Mouse (Mus musculus) C2C12 (cell line): ENCODE data around the gene Fkbp11. TPM values are rescaled to one million over a fixed set of nuclear protein-coding genes. Genes with fewer than 3 reads are reported as not detected.

Source experiments
- H3K27me3 ChIP-seq: one replicate; pipeline ENCODE4 v1.6.1; 2011; ENCODE audit not compliant: control insufficient read depth, insufficient read depth, insufficient read length
- H3K36me3 ChIP-seq: one replicate; pipeline ENCODE4 v1.6.1; 2011; ENCODE audit not compliant: control insufficient read depth, insufficient read depth
- H3K4me3 ChIP-seq: one replicate; pipeline ENCODE4 v1.5.1; 2011; ENCODE audit warnings: mild to moderate bottlenecking, control low read depth; ENCODE audit not compliant: poor library complexity, insufficient read depth, severe bottlenecking
- H3K79me2 ChIP-seq: one replicate; pipeline ENCODE4 v1.6.1; 2011; ENCODE audit not compliant: control insufficient read depth, insufficient read depth
- H3K79me3 ChIP-seq: one replicate; pipeline ENCODE4 v1.6.1; 2011; ENCODE audit warnings: low read depth, control low read depth
- H3ac ChIP-seq: one replicate; pipeline ENCODE3; 2011; ENCODE audit warnings: low read depth; ENCODE audit not compliant: control insufficient read depth, insufficient read length
- CEBPB ChIP-seq: IDR thresholded peaks from one replicate; pipeline ENCODE4 v1.6.1; 2011; ENCODE audit warnings: low read depth, mild to moderate bottlenecking, control low read depth, moderate library complexity
- CTCF ChIP-seq: IDR thresholded peaks from one replicate; pipeline ENCODE4 v1.5.1; 2011; ENCODE audit not compliant: control insufficient read depth, insufficient read depth, insufficient read length
- FOSL1 ChIP-seq: IDR thresholded peaks from one replicate; pipeline ENCODE4 v1.8.0; 2011; ENCODE audit warnings: mild to moderate bottlenecking, low read length; ENCODE audit not compliant: poor library complexity, insufficient read depth, severe bottlenecking
- MAX ChIP-seq: IDR thresholded peaks from one replicate; pipeline ENCODE4 v1.6.1; 2011; ENCODE audit warnings: mild to moderate bottlenecking, control low read depth
- MYOD1 ChIP-seq: IDR thresholded peaks from one replicate; pipeline ENCODE4 v1.6.1; 2011; ENCODE audit warnings: low read depth; ENCODE audit not compliant: control insufficient read depth, insufficient read length
- MYOG ChIP-seq: IDR thresholded peaks from one replicate; pipeline ENCODE4 v1.6.1; 2011; ENCODE audit not compliant: control insufficient read depth, insufficient read length; ENCODE audit errors: extremely low read depth
- USF1 ChIP-seq: IDR thresholded peaks from one replicate; pipeline ENCODE4 v1.6.1; 2011; ENCODE audit warnings: low read depth, mild to moderate bottlenecking, control low read depth, moderate library complexity
- long read RNA-seq, 2 experiments: library from polyadenylated mRNA; unstranded; transcript quantifications; one replicate each; pipeline ENCODE4 v2.0.0; 2019 to 2020
- polyA plus RNA-seq: library from polyadenylated mRNA; unstranded; fragments of >200 nt; fragmentation: generic; extraction: Trizol; gene quantifications from one replicate; pipeline ENCODE4 v1.2.1, GENCODE M21; 2012; ENCODE audit warnings: missing spikeins

Gene Fkbp11
- 103 TPM for polyA plus RNA-seq
- long read RNA-seq, experiment 1, transcript Fkbp11-201 (6 exons, 734 nt) = major isoform, 29 of 47 reads
- long read RNA-seq, experiment 1, partial matches to known transcripts = 3 of 47 reads
- long read RNA-seq, experiment 1, other reads (novel, unspliced or antisense) = 15 of 47 reads
- long read RNA-seq, experiment 2, transcript Fkbp11-201 (6 exons, 734 nt) = major isoform, 6 of 7 reads
- long read RNA-seq, experiment 2, partial matches to known transcripts = 0 of 7 reads
- long read RNA-seq, experiment 2, other reads (novel, unspliced or antisense) = 1 of 7 reads

- Histone ChIP-seq H3K79me3 (no peaks in the 10 kb centered on the region), H3K4me3 (peak within 1 kb of the TSS; percentile 55), H3ac (peak within 1 kb of the TSS; percentile 66), H3K79me2 (no peaks in the 10 kb centered on the region), H3K36me3 (no peaks in the 10 kb centered on the region), H3K27me3 (no peaks in the 10 kb centered on the region)
- TF ChIP-seq MYOD1 (no peak), USF1 (peak; percentile 87), CTCF (no peak), CEBPB (no peak), MYOG (no peak), MAX (peak; percentile 96), FOSL1 (no peak)
These were observed at the start of gene Fkbp11 for GRCm38 (mm10) chr15:98727443-98728321. TSS of gene Fkbp11 (minus strand) at chr15:98728198.

GRCm38 (mm10) chr15:98777762-98778161, 49.8 kb upstream of the Fkbp11 start, which contains the start of gene Wnt10b:
TSS of gene Wnt10b (minus strand) at chr15:98778150.
- H3K79me2 ChIP-seq = peaks cover 23% of the 10 kb centered on the region
- TF ChIP-seq MYOD1 = no peak
- no peak for TF ChIP-seq MAX
- TF ChIP-seq USF1 = no peak
- no peak for TF ChIP-seq FOSL1
- no peak for TF ChIP-seq MYOG
- TF ChIP-seq CTCF = no peak
- TF ChIP-seq CEBPB = no peak
- no peaks in the 10 kb centered on the region for H3K27me3 ChIP-seq
- peak within 1 kb of the TSS; percentile 78 for H3ac ChIP-seq
- peaks cover 21% of the 10 kb centered on the region for H3K36me3 ChIP-seq
- H3K4me3 ChIP-seq = peak within 1 kb of the TSS; percentile 63
- peaks cover 4% of the 10 kb centered on the region for H3K79me3 ChIP-seq

- H3ac ChIP-seq = no peak overlapping the region
- H3K36me3 ChIP-seq = peaks cover 27% of the 10 kb centered on the region
- peak overlapping the region; percentile 63 for H3K4me3 ChIP-seq
- H3K27me3 ChIP-seq = no peaks in the 10 kb centered on the region
- H3K79me3 ChIP-seq = peaks cover 4% of the 10 kb centered on the region
- TF ChIP-seq FOSL1 (no peak), CTCF (no peak), MAX (no peak), USF1 (no peak), MYOD1 (no peak), CEBPB (no peak), MYOG (no peak)
- peaks cover 23% of the 10 kb centered on the region for H3K79me2 ChIP-seq
These were observed 49.1 kb upstream of the Fkbp11 start for GRCm38 (mm10) chr15:98777005-98777616.

GRCm38 (mm10) chr15:98776280-98777004, 48.4 kb upstream of the Fkbp11 start:
- H3K4me3 ChIP-seq = peak overlapping the region; percentile 63
- no peak overlapping the region for H3ac ChIP-seq
- TF ChIP-seq CTCF = peak; percentile 75
- TF ChIP-seq FOSL1 = no peak

GRCm38 (mm10) chr15:98775533-98775932, 47.5 kb upstream of the Fkbp11 start:
- Histone ChIP-seq H3K36me3 (peaks cover 39% of the 10 kb centered on the region), H3K79me2 (peaks cover 23% of the 10 kb centered on the region), H3K79me3 (peaks cover 4% of the 10 kb centered on the region), H3ac (no peak overlapping the region), H3K4me3 (no peak overlapping the region), H3K27me3 (no peaks in the 10 kb centered on the region)
- TF ChIP-seq MYOD1 (no peak), MYOG (no peak), USF1 (no peak), FOSL1 (no peak), CTCF (no peak), CEBPB (no peak), MAX (no peak)

More at GRCm38 (mm10) chr15:98776280-98777004, 48.4 kb upstream of the Fkbp11 start:
- Histone ChIP-seq H3K36me3 (peaks cover 34% of the 10 kb centered on the region), H3K79me2 (peaks cover 23% of the 10 kb centered on the region), H3K79me3 (peaks cover 4% of the 10 kb centered on the region), H3K27me3 (no peaks in the 10 kb centered on the region)
